Mouse (Mus musculus) lung, adult 2 months (tissue): ENCODE measurements at regions not wholly inside any gene's neighbourhood (a gene's known extent, or its start where the extent isn't known, plus 50 kb on each side); places are given as distances from the start of the nearest gene placed in this dataset.

Experiments used
- DNase-seq: peaks from one replicate; pipeline ENCODE4 v3.0.0; 2022
- H3K4me1 ChIP-seq: fragments of 200-500 bp; 2 replicates; pipeline ENCODE4 v1.6.1; 2011; ENCODE audit warnings: low read length; ENCODE audit not compliant: control insufficient read depth, insufficient read depth
- H3K4me3 ChIP-seq: fragments of 200-500 bp; replicated peaks from 2 replicates; pipeline ENCODE3; 2011; ENCODE audit warnings: low read depth, mild to moderate bottlenecking, control low read depth, low read length; ENCODE audit errors: extremely low read depth
- CTCF ChIP-seq: fragments of 200-500 bp; IDR thresholded peaks from 2 replicates; pipeline ENCODE4 v1.5.1; 2011; ENCODE audit warnings: mild to moderate bottlenecking, low read length, control low read depth; ENCODE audit not compliant: insufficient read depth
- POLR2A ChIP-seq: fragments of 200-500 bp; IDR thresholded peaks from 2 replicates; pipeline ENCODE4 v1.6.1; 2011; ENCODE audit warnings: low read depth, mild to moderate bottlenecking, control low read depth, low read length, borderline replicate concordance; ENCODE audit errors: extremely low read depth
- WGBS: fragments of 180-500 bp; shearing (Covaris S2); methylation state at CpG from one replicate; pipeline ENCODE4 v1.1.7; 2018; 5-methylcytosine and 5-hydroxymethylcytosine counted together

- peaks cover 2% of the 10 kb centered on the region; the same call in 1 of the 2 replicates for H3K4me1 ChIP-seq
Measured at GRCm38 (mm10) chr6:127288946-127289345, 137.0 kb upstream of the Ccnd2 start.

GRCm38 (mm10) chr6:127291937-127292336, 139.9 kb upstream of the Ccnd2 start:
- WGBS = 46% methylated on average over 7 of the region's 7 CpGs
- Histone ChIP-seq H3K4me3 (no peak overlapping the region), H3K4me1 (peaks cover 2% of the 10 kb centered on the region; the same call in 1 of the 2 replicates)
- TF ChIP-seq POLR2A = no peak
- no peak for TF ChIP-seq CTCF
- no peak for DNase-seq

More at GRCm38 (mm10) chr6:127288946-127289345, 137.0 kb upstream of the Ccnd2 start:
- H3K4me3 ChIP-seq = no peak overlapping the region
- WGBS = 83% methylated on average over 3 of the region's 3 CpGs
- DNase-seq = no peak
- TF ChIP-seq POLR2A (no peak), CTCF (no peak)

GRCm38 (mm10) chr6:127293829-127294228, 141.8 kb upstream of the Ccnd2 start:
- WGBS = 70% methylated on average over 2 of the region's 2 CpGs
- Histone ChIP-seq H3K4me3 (no peak overlapping the region), H3K4me1 (no peaks in the 10 kb centered on the region)
- TF ChIP-seq CTCF (no peak), POLR2A (no peak)
- no peak for DNase-seq

GRCm38 (mm10) chr6:127298105-127298504, 146.1 kb upstream of the Ccnd2 start:
- Histone ChIP-seq H3K4me1 (no peaks in the 10 kb centered on the region), H3K4me3 (no peak overlapping the region)
- TF ChIP-seq CTCF = no peak
- TF ChIP-seq POLR2A = no peak
- DNase-seq = no peak
- WGBS = 78% methylated on average over 7 of the region's 7 CpGs

- Histone ChIP-seq H3K4me1 (no peaks in the 10 kb centered on the region), H3K4me3 (no peak overlapping the region)
- WGBS = 64% methylated on average over 9 of the region's 9 CpGs
- no peak for TF ChIP-seq POLR2A
- TF ChIP-seq CTCF = no peak
- no peak for DNase-seq
Measured at GRCm38 (mm10) chr6:127311192-127312054, 135.2 kb upstream of the Parp11 start.

GRCm38 (mm10) chr6:127317309-127317708, 129.3 kb upstream of the Parp11 start:
- TF ChIP-seq CTCF (no peak), POLR2A (no peak)
- DNase-seq = no peak
- WGBS = 54% methylated on average over 1 of the region's 1 CpGs
- Histone ChIP-seq H3K4me1 (no peaks in the 10 kb centered on the region), H3K4me3 (no peak overlapping the region)

- Histone ChIP-seq H3K4me3 (no peak overlapping the region), H3K4me1 (no peaks in the 10 kb centered on the region)
- no peak for DNase-seq
- no peak for TF ChIP-seq POLR2A
- no peak for TF ChIP-seq CTCF
- WGBS = 77% methylated on average over 8 of the region's 8 CpGs
Measured at GRCm38 (mm10) chr6:127318746-127319582, 127.7 kb upstream of the Parp11 start.

GRCm38 (mm10) chr6:127320600-127320999, 126.0 kb upstream of the Parp11 start:
- no peak for DNase-seq
- H3K4me3 ChIP-seq = no peak overlapping the region
- H3K4me1 ChIP-seq = no peaks in the 10 kb centered on the region
- WGBS = 82% methylated on average over 4 of the region's 4 CpGs
- TF ChIP-seq POLR2A = no peak
- no peak for TF ChIP-seq CTCF

GRCm38 (mm10) chr6:127321031-127321430, 125.6 kb upstream of the Parp11 start:
- H3K4me1 ChIP-seq = no peaks in the 10 kb centered on the region
- H3K4me3 ChIP-seq = no peak overlapping the region
- 83% methylated on average over 3 of the region's 3 CpGs for WGBS
- TF ChIP-seq POLR2A = no peak
- TF ChIP-seq CTCF = no peak
- DNase-seq = no peak
